Mouse (Mus musculus) limb, embryonic 15.5 days (tissue): ENCODE data around the gene Dtx2. TPM values are rescaled to one million over a fixed set of nuclear protein-coding genes. Genes with fewer than 3 reads are reported as not detected.

Source experiments
- ATAC-seq: fragments of 200-750 bp; cut with Nextera tagmentation; 2 replicates; pipeline ENCODE4 v1.8.0; 2017; ENCODE audit warnings: low read depth, moderate TSS enrichment; ENCODE audit not compliant: insufficient number of reproducible peaks, low FRiP score, low TSS enrichment
- H3K27ac ChIP-seq: fragments of 300-500 bp; sonication (generic); 2 replicates; pipeline ENCODE4 v1.5.1; 2015; ENCODE audit warnings: moderate library complexity, mild to moderate bottlenecking, inconsistent platforms
- H3K27me3 ChIP-seq: fragments of 300-500 bp; sonication (generic); 2 replicates; pipeline ENCODE4 v1.6.1; 2015; ENCODE audit warnings: inconsistent platforms
- H3K36me3 ChIP-seq: fragments of 300-500 bp; sonication (generic); 2 replicates; pipeline ENCODE4 v1.6.1; 2015; ENCODE audit warnings: inconsistent platforms
- H3K4me1 ChIP-seq: fragments of 300-500 bp; sonication (generic); 2 replicates; pipeline ENCODE4 v1.6.1; 2015; ENCODE audit warnings: inconsistent platforms
- H3K4me2 ChIP-seq: fragments of 300-500 bp; sonication (generic); 2 replicates; pipeline ENCODE4 v1.6.1; 2015; ENCODE audit warnings: mild to moderate bottlenecking, inconsistent platforms
- H3K4me3 ChIP-seq: fragments of 300-500 bp; sonication (generic); 2 replicates; pipeline ENCODE4 v1.5.1; 2015; ENCODE audit warnings: mild to moderate bottlenecking, inconsistent platforms
- H3K9ac ChIP-seq: fragments of 300-500 bp; sonication (generic); 2 replicates; pipeline ENCODE4 v1.6.1; 2015; ENCODE audit warnings: inconsistent platforms
- H3K9me3 ChIP-seq: fragments of 300-500 bp; sonication (generic); 2 replicates; pipeline ENCODE4 v1.6.1; 2016; ENCODE audit warnings: inconsistent platforms
- WGBS: fragments of 180-500 bp; shearing (Covaris S2); methylation state at CpG from one replicate; pipeline ENCODE4 v1.1.7; 2015; 5-methylcytosine and 5-hydroxymethylcytosine counted together
- polyA plus RNA-seq: library from polyadenylated mRNA; unstranded; fragments of >200 nt; fragmentation: Nextera tagmentation; extraction: Ambion mirVana; gene quantifications from 2 replicates; pipeline ENCODE4 v1.2.1, GENCODE M21; 2015

Gene Dtx2
- 35.5 and 36.2 TPM in 2 replicates for polyA plus RNA-seq

DNA sequence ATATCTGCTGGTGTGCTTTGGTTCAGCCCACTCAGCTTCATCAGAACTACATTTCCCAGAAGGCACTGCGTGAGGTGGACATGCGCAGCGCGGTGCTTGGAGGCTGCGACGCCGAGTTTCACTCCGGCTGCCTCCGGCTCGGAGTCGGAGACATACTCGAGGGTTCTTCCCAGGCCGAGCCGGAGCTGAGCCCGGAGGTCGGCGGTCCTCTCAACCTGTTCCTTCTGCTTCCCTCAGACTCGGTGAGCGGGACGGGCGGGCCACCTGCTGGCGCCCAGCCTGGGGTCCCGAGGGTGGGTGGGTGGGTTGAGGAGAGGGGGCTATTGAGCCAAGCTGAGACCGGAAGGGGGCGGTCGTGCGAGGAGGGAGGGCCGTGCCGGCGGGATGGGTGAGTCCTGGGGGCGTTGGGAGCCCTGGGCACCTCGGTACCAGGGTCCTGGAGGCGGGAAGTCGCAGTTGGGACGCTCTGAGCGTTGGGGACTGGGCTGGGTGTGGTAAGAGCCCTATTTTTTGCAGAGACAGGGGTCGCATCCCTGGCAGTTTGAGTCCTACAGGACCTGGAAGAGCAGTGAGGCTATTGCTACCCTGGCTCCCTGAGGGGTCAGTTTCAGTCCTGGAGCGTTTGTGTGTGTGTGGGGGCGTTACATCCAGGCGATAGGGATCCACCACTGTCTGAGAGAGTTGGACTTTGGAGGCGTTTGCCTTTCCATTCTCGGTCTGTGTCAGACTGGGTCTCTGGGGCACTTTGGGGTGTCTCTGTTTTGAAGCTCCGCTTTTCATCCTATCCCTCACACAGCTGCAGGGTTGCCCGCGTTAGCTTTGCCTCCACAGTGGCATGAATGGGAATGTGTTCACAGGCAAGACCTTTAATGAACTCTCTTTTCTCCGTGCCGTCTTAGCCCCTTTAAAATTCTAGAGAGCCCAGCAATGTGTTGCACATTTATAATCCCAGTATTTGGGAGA, at the start of gene Dtx2:
Gene Dtx2 (plus strand): TSS at position 76 of the 963 bp plus-strand sequence.
- Histone ChIP-seq H3K27ac (peak within 1 kb of the TSS; percentile 90), H3K36me3 (peaks cover 34% of the 10 kb centered on the region), H3K27me3 (no peaks in the 10 kb centered on the region), H3K9ac (peak within 1 kb of the TSS; percentile 77), H3K4me1 (peaks cover 12% of the 10 kb centered on the region), H3K4me2 (peak within 1 kb of the TSS; percentile 64), H3K4me3 (peak within 1 kb of the TSS; percentile 73), H3K9me3 (no peaks in the 10 kb centered on the region)
- WGBS = under 1% methylated on average over 47 of the region's 47 CpGs
- peak; percentile 88 for ATAC-seq

DNA sequence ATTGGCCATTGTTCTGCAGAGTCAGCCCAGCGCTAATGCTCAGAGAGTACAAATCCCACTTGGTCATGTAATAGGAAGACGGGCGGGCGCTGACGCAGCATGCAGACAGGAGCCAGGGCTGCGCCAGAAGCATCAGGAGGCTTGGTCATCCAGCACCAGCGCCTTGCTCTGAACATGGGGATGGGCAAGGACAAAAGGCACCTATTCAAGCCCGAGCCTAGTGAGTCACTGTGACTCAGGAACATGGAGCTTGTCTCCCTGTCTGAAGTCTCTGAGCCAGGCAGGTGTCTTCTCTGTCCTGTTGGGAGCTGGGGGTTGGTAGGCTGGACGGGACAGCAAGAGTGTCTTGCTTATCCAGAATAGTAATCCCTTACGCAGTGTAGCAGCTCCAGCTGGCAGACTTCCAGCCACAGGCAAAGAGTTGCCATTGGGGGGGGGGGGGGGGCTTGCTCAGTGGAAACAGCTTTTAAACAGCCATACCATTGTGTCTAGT, 48.6 kb upstream of the Dtx2 start:
- H3K4me1 ChIP-seq = peaks cover 8% of the 10 kb centered on the region
- 56% methylated on average over 10 of the region's 10 CpGs for WGBS
- no peaks in the 10 kb centered on the region for H3K36me3 ChIP-seq
- ATAC-seq = no peak
- no peak overlapping the region for H3K4me3 ChIP-seq
- no peak overlapping the region for H3K4me2 ChIP-seq
- H3K27ac ChIP-seq = no peak overlapping the region
- H3K9ac ChIP-seq = no peak overlapping the region
- H3K27me3 ChIP-seq = no peaks in the 10 kb centered on the region
- no peaks in the 10 kb centered on the region for H3K9me3 ChIP-seq

- H3K4me1 ChIP-seq = peaks cover 8% of the 10 kb centered on the region
- 79% methylated on average over 5 of the region's 5 CpGs for WGBS
- no peak overlapping the region for H3K4me2 ChIP-seq
- H3K4me3 ChIP-seq = no peak overlapping the region
- no peak overlapping the region for H3K9ac ChIP-seq
- no peaks in the 10 kb centered on the region for H3K9me3 ChIP-seq
- no peaks in the 10 kb centered on the region for H3K27me3 ChIP-seq
- no peak for ATAC-seq
- no peaks in the 10 kb centered on the region for H3K36me3 ChIP-seq
- no peak overlapping the region for H3K27ac ChIP-seq
These were observed 48.0 kb upstream of the Dtx2 start for GRCm38 (mm10) chr5:135946621-135947020.

GRCm38 (mm10) chr5:135950710-135951412, 43.7 kb upstream of the Dtx2 start:
- Histone ChIP-seq H3K4me2 (no peak overlapping the region), H3K36me3 (no peaks in the 10 kb centered on the region), H3K9me3 (no peaks in the 10 kb centered on the region), H3K27me3 (no peaks in the 10 kb centered on the region), H3K4me3 (no peak overlapping the region), H3K4me1 (peaks cover 6% of the 10 kb centered on the region), H3K27ac (no peak overlapping the region), H3K9ac (no peak overlapping the region)
- 76% methylated on average over 11 of the region's 11 CpGs for WGBS
- no peak for ATAC-seq

DNA sequence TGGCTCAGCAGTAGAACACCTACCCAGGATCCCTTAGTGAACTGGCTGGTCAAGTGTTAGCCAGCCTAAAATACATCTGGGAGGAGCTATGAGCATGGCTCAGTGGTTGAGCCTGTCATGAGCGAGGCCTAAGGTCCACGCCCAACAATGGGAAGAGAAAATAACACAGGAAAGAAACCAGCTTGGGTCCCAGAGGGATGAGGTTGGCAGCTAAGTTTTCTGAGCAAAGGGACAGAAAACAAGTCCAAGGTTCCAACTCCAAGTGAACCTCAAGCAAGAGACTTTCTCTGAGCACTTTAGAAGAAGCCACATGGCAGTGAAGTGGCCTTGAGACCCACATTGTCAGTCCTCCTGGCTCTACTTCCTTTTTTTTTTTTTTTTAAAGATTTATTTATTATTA, 42.9 kb upstream of the Dtx2 start:
- Histone ChIP-seq H3K27me3 (no peaks in the 10 kb centered on the region), H3K36me3 (no peaks in the 10 kb centered on the region), H3K4me2 (no peak overlapping the region), H3K9me3 (no peaks in the 10 kb centered on the region), H3K4me3 (no peak overlapping the region), H3K9ac (no peak overlapping the region), H3K4me1 (peaks cover under 1% of the 10 kb centered on the region), H3K27ac (no peak overlapping the region)
- ATAC-seq = no peak
- whole genome bisulfite sequencing = 95% methylated on average over 2 of the region's 2 CpGs

DNA sequence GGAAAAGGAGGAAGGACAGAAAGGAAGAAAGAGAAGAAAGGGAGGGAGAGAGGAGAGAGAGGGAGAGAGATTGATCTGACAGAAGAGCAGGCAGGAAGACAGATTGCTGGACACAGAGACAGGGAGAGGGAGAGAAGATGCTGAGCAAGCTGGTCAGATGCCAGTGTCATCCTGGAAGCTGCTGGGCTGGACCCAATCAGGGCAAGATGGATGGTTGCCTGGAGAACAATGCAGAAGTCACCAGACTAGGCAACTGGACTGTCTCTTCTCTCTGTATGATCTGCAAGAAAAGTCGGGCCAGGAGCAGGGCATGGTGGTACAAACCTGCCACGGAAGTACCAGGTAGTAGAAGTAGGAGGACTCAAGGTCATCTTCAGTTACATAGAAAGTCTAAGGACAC, 41.8 kb upstream of the Dtx2 start:
- no peaks in the 10 kb centered on the region for H3K36me3 ChIP-seq
- no peaks in the 10 kb centered on the region for H3K9me3 ChIP-seq
- H3K27me3 ChIP-seq = no peaks in the 10 kb centered on the region
- 98% methylated on average over 2 of the region's 2 CpGs for WGBS
- no peak overlapping the region for H3K27ac ChIP-seq
- no peak overlapping the region for H3K4me3 ChIP-seq
- peaks cover 8% of the 10 kb centered on the region for H3K4me1 ChIP-seq
- no peak overlapping the region for H3K4me2 ChIP-seq
- H3K9ac ChIP-seq = no peak overlapping the region
- no peak for ATAC-seq

DNA sequence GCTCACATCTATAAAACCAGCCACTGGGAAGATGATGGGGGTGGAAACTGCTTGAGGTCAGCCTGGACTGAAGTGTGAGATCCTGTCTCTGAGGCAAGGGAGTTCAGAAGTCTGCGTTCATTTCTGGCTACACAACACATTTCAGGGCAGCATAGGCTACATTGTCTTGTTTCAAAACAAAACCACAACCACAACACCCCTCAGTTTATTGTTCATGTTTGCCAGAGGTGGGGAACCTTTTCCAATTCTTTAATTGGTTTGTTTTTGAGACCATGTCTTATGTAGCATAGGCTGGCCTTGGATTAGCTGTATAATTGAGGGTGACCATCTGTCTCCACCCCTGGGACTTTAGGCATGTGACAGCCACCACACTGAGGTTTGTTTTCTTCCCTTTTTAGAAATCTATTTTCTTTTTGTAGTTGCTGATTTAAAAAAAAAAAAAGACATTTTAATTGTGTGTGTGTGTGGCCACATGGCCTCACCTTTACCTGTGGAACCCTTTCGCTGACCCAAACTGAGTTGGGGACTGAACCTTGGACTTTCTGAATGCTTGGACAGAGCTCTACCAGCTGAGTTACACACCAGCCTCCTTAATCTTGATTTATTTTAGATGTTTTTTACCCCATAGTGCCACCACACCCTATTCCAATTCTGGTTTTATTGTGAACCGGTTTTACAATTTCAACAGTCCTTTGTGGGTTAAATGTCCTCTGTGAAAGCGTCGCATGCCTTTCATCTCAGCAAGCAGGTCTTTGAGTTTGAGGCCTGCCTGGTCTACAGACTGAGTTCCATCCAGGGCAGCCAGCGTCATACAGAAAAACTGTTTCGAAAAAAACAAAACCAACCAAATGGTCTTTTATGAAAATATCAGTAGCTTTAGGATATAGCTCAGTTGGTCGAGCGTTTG, 38.0 kb upstream of the Dtx2 start:
- Histone ChIP-seq H3K27ac (peak overlapping the region; percentile 82), H3K36me3 (no peaks in the 10 kb centered on the region), H3K4me2 (peak overlapping the region; percentile 47), H3K4me3 (peak overlapping the region; percentile 37; the same call in 1 of the 2 replicates), H3K27me3 (no peaks in the 10 kb centered on the region), H3K4me1 (peaks cover 14% of the 10 kb centered on the region), H3K9me3 (no peaks in the 10 kb centered on the region), H3K9ac (no peak overlapping the region)
- WGBS = 74% methylated on average over 9 of the region's 9 CpGs
- no peak for ATAC-seq

- 8% methylated on average over 28 of the region's 28 CpGs for WGBS
- ATAC-seq = peak; percentile 85
- Histone ChIP-seq H3K36me3 (no peaks in the 10 kb centered on the region), H3K4me1 (peaks cover 20% of the 10 kb centered on the region), H3K9ac (no peak overlapping the region), H3K9me3 (no peaks in the 10 kb centered on the region), H3K27me3 (no peaks in the 10 kb centered on the region), H3K4me2 (peak overlapping the region; percentile 47), H3K27ac (peak overlapping the region; percentile 82), H3K4me3 (peak overlapping the region; percentile 37)
These were observed 37.2 kb upstream of the Dtx2 start for GRCm38 (mm10) chr5:135957207-135957974.

GRCm38 (mm10) chr5:135958367-135958766, 36.2 kb upstream of the Dtx2 start:
- 89% methylated on average over 4 of the region's 4 CpGs for WGBS
- no peak overlapping the region for H3K9ac ChIP-seq
- peaks cover 23% of the 10 kb centered on the region for H3K4me1 ChIP-seq
- no peaks in the 10 kb centered on the region for H3K27me3 ChIP-seq
- H3K4me3 ChIP-seq = no peak overlapping the region
- no peak for ATAC-seq
- no peaks in the 10 kb centered on the region for H3K36me3 ChIP-seq
- H3K4me2 ChIP-seq = peak overlapping the region; percentile 47; the same call in 1 of the 2 replicates
- H3K27ac ChIP-seq = peak overlapping the region; percentile 82
- H3K9me3 ChIP-seq = no peaks in the 10 kb centered on the region

DNA sequence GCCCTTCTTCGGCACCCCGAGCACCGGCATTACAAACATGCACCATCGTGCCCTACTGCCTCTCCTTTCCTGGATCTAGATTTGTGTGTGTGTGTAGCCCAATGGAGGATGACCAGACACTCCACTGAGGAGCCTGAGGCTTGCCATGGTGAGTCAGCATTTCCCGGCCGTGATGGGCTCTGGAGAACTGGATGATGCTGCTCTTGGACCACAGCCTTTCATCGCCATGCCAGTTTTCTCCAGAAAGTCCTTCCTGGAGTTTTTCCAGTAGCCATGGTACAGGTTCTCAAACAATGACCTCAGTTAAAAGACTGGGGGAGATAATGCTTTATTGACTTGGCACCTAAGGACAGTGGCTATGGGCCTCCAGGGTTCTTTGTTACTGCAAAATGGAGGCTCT, 34.7 kb upstream of the Dtx2 start:
- H3K27ac ChIP-seq = no peak overlapping the region
- H3K9me3 ChIP-seq = no peaks in the 10 kb centered on the region
- 87% methylated on average over 7 of the region's 7 CpGs for WGBS
- H3K9ac ChIP-seq = no peak overlapping the region
- H3K4me1 ChIP-seq = peaks cover 25% of the 10 kb centered on the region
- H3K27me3 ChIP-seq = no peaks in the 10 kb centered on the region
- H3K36me3 ChIP-seq = no peaks in the 10 kb centered on the region
- no peak overlapping the region for H3K4me3 ChIP-seq
- no peak overlapping the region for H3K4me2 ChIP-seq
- no peak for ATAC-seq
